Mouse (Mus musculus) brain, embryonic 14.5 days (tissue): ENCODE measurements around the gene Wars2.

Experiments used
- CTCF ChIP-seq: fragments of 200-500 bp; IDR thresholded peaks from 2 replicates; pipeline ENCODE4 v1.5.1; 2012; ENCODE audit warnings: inconsistent platforms, mild to moderate bottlenecking, moderate library complexity, borderline replicate concordance; ENCODE audit not compliant: insufficient read depth, insufficient read length; ENCODE audit errors: extremely low read depth
- POLR2A ChIP-seq: fragments of 200-500 bp; IDR thresholded peaks from 2 replicates; pipeline ENCODE4 v1.6.1; 2012; ENCODE audit warnings: mild to moderate bottlenecking, inconsistent platforms, borderline replicate concordance; ENCODE audit not compliant: poor library complexity, insufficient read depth, insufficient read length, severe bottlenecking; ENCODE audit errors: extremely low read depth

DNA sequence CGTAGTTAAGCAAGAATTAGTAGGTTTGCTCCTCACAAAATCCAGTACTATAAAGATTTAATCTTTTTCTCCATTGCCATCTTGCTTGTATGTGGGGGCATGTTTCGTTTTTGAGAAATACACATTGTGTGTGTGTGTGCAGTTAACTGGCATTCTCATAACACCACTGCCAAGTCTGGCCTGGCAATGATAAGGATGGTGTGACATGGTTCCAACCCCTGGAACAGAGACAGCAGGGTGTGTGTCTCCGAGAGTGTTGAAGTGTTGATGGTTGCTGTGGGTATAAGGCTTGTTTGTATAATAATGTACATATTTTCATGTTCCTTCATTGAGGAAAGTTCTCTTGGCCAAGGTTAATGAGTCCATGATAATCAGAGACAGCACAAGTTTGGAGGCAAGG is 19.1 kb downstream of the Wars2 start:
- TF ChIP-seq POLR2A, result no peak
- no peak for TF ChIP-seq CTCF
